Mouse (Mus musculus): ENCODE data around the gene Eid3.

DNA sequence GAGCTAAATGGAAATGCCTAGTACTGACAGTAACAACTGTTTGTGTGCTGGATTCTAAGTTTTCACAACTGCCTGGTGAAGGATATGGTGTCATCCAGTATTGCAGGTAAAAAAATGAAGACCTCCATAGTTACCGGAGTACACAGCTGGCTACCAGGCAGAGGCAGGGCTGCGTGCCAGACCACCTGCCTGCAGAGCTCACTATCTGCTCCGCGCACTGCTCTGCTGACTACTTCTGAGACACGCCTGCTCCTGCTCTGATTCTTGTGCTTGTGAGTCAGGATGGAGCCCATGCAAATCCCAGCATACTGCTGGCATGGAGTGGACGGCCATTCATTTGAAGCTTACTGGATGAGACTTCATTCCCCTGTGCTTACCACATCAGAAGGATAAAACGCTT is 2.6 kb upstream of the Eid3 start:
- no peak for TF ChIP-seq CTCF (IDR thresholded peaks at IDR 0.05; ENCODE audit: low read depth)
- no peak for TF ChIP-seq EP300 (IDR thresholded peaks at IDR 0.05; ENCODE audit: low read depth)

Measured in liver, postnatal 0 days (tissue).